Mouse (Mus musculus): Measurements from ENCODE around the gene A230072I06Rik.
A peak's percentile ranks its signal among the peaks of the same experiment; 100 is the strongest.

Gene A230072I06Rik

GRCm38 (mm10) chr8:12323238-12323637 lies 44.6 kb downstream of the A230072I06Rik start:
- no peak for DNase-seq (ENCODE audit: low spot score)

DNA sequence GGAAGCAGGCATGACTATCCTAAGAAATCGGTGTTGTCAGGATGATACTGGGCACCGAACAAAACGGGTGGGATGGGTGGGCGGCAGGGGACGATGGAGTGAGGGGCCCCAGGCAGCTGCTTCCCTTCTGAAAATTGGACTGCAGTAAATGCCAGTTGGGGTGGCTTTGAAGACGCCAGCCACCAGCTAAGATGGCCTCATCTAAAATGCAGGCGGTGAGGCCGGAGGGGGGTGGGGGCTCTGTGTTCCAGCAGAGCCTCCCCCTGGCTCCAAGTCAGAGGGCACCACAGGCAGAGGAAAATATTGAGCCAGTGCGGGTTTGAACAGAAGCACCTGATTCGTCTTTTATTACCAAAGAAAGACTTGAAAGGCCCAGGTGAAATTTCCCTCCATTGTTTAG lies 45.9 kb downstream of the A230072I06Rik start:
- no peak for DNase-seq (ENCODE audit: low spot score)

DNA sequence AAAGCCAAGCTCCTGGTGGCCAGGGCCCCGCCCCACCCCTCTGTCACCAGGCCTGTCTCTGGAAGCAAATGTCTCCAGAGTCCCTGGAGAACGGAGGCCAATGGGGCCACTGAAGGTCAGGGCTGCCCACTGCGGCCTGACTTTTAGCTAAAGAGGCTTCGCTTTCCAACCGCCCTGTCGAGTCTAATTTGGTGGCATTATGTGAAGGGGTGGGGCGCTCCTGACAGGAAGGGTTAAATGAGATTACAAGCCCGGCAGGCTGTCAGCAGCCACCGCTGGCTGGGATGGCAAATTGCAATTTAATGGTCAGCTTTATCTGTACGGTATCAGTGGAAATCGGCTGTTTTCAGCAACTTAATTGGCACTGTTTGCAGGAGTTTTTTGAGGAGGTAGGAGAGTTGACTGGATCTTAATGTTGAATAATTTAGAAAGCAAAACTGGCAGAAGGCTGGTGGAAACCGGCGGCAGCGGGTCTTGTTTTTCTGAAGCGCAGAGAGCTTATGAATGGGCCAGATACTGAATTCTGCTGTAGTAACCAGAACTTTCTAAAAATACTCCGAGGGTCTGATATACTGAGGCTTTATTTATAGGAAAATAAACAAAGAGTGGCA lies 46.5 kb downstream of the A230072I06Rik start:
- DNase-seq (ENCODE audit: low spot score): no peak

- no peak for DNase-seq (ENCODE audit: low spot score)
Observed at GRCm38 (mm10) chr8:12327187-12327586, 48.6 kb downstream of the A230072I06Rik start.

DNA sequence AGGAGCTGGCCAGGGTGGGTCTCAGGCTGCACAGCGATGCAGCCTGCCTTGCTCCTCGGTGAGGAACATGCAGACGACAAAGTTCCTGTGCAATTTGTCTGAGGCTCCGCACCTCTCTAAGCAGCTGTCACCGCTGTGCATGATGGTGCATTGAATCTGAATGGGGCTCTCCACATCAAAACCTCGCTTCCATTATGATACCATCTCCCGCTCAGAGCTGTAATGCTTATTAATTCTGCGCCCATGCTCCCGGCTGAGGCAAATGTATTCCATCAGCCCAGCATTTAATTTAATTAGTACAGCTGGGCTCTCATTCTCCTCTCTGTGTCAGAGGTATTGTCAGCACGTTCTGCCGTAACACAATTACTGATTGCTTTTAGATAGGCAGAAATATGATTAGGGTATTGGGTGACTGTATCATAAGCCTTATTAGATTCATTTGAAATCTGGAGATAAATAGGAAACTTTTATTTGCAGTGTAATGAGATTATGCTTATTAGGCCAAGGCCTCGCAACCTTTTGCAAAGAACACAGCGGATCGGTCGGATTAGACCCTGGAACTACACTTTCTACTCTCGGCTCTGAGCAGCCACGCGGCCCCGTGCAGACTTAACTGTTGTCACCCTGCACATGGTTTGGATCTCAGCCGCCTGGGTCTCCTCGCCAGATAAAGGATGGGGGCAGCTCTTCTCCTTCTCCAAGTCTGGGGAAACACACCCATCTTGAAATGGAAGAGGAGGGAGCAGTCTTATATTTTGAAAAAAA lies 49.3 kb downstream of the A230072I06Rik start:
- DNase-seq (ENCODE audit: low spot score): peak; percentile 28

DNA sequence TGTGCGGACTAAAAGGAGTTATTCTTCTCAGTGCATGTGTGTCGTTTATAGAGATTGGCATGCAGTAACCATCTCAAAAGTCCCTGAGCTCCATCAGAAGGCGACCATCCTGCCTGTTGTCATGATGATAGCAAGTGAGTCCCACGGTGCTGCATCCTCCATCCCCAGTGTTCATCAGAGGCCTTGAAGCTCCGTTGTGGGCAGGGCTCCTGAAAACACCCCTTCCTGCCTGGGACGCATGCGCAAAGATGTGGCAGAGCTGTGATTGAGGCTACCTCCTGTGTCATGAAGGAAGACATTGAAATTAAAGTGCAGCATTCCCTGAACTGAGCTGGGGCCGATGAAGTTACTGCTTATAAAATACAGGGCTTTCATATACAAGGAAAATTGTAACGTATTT lies 49.9 kb downstream of the A230072I06Rik start:
- DNase-seq (ENCODE audit: low spot score): no peak

GRCm38 (mm10) chr8:12330066-12330465 lies 51.4 kb downstream of the A230072I06Rik start:
- DNase-seq (ENCODE audit: low spot score): no peak
